Mouse (Mus musculus): ENCODE results near the gene Kat2a. TPM values are rescaled to one million over a fixed set of nuclear protein-coding genes. Genes with fewer than 3 reads are reported as not detected.

Kat2a gene
- polyA plus RNA-seq, 1 experiment from 2014 or later = 32.6 TPM

- Histone ChIP-seq H3K27me3 (replicated peaks; ENCODE audit: control insufficient read depth, insufficient read depth, low read length) (no peaks in the 10 kb centered on the region), H3K9ac (ENCODE audit: low read length) (no peak overlapping the region), H3K4me1 (ENCODE audit: control insufficient read depth, insufficient read depth, low read length) (no peaks in the 10 kb centered on the region), H3K9me3 (replicated peaks; ENCODE audit: control insufficient read depth, low read length) (no peaks in the 10 kb centered on the region), H3K36me3 (ENCODE audit: control insufficient read depth, insufficient read depth, low read length) (peaks cover 15% of the 10 kb centered on the region; the same call in 1 of the 2 replicates), H3K27ac (ENCODE audit: low read depth, low read length) (no peak overlapping the region), H3K4me2 (ENCODE audit: low read length) (no peak overlapping the region), H3K4me3 (ENCODE audit: low read depth, low read length) (no peak overlapping the region)
- ATAC-seq = no peak
- WGBS = 92% methylated on average over 6 of the region's 6 CpGs
- DNase-seq (ENCODE audit: low spot score) = no peak
Observed at GRCm38 (mm10) chr11:100728601-100729000, 16.3 kb upstream of the Kat2a start.

GRCm38 (mm10) chr11:100727201-100727600 lies 14.9 kb upstream of the Kat2a start:
- no peak for DNase-seq (ENCODE audit: low spot score)
- Histone ChIP-seq H3K4me3 (ENCODE audit: low read depth, low read length) (no peak overlapping the region), H3K4me2 (ENCODE audit: low read length) (no peak overlapping the region), H3K9ac (ENCODE audit: low read length) (no peak overlapping the region), H3K4me1 (ENCODE audit: control insufficient read depth, insufficient read depth, low read length) (no peaks in the 10 kb centered on the region), H3K36me3 (ENCODE audit: control insufficient read depth, insufficient read depth, low read length) (0 out of 2 replicates have a peak, but pooled peaks cover 13% of the 10 kb centered on the region), H3K9me3 (replicated peaks; ENCODE audit: control insufficient read depth, low read length) (no peaks in the 10 kb centered on the region), H3K27me3 (replicated peaks; ENCODE audit: control insufficient read depth, insufficient read depth, low read length) (no peaks in the 10 kb centered on the region), H3K27ac (ENCODE audit: low read depth, low read length) (no peak overlapping the region)
- over 99% methylated on average over 3 of the region's 3 CpGs for WGBS
- no peak for ATAC-seq

- no peak overlapping the region for H3K4me3 ChIP-seq (ENCODE audit: low read depth, low read length)
- H3K27me3 ChIP-seq (replicated peaks; ENCODE audit: control insufficient read depth, insufficient read depth, low read length) = no peaks in the 10 kb centered on the region
- H3K4me2 ChIP-seq (ENCODE audit: low read length) = no peak overlapping the region
- H3K9me3 ChIP-seq (replicated peaks; ENCODE audit: control insufficient read depth, low read length) = no peaks in the 10 kb centered on the region
- no peak for DNase-seq (ENCODE audit: low spot score)
- WGBS = 66% methylated on average over 5 of the region's 5 CpGs
- no peak overlapping the region for H3K27ac ChIP-seq (ENCODE audit: low read depth, low read length)
- H3K9ac ChIP-seq (ENCODE audit: low read length) = no peak overlapping the region
- H3K36me3 ChIP-seq (ENCODE audit: control insufficient read depth, insufficient read depth, low read length) = 0 out of 2 replicates have a peak, but pooled peaks cover 15% of the 10 kb centered on the region
- no peak for ATAC-seq
- no peaks in the 10 kb centered on the region for H3K4me1 ChIP-seq (ENCODE audit: control insufficient read depth, insufficient read depth, low read length)
Observed at GRCm38 (mm10) chr11:100724919-100725512, 12.8 kb upstream of the Kat2a start.

- Histone ChIP-seq H3K9ac (ENCODE audit: low read length) (no peak overlapping the region), H3K27me3 (replicated peaks; ENCODE audit: control insufficient read depth, insufficient read depth, low read length) (no peaks in the 10 kb centered on the region), H3K4me1 (ENCODE audit: control insufficient read depth, insufficient read depth, low read length) (no peaks in the 10 kb centered on the region), H3K4me3 (ENCODE audit: low read depth, low read length) (no peak overlapping the region), H3K4me2 (ENCODE audit: low read length) (no peak overlapping the region), H3K36me3 (ENCODE audit: control insufficient read depth, insufficient read depth, low read length) (peaks cover 24% of the 10 kb centered on the region), H3K9me3 (replicated peaks; ENCODE audit: control insufficient read depth, low read length) (no peaks in the 10 kb centered on the region), H3K27ac (ENCODE audit: low read depth, low read length) (no peak overlapping the region)
- 73% methylated on average over 2 of the region's 2 CpGs for WGBS
- no peak for ATAC-seq
- no peak for DNase-seq (ENCODE audit: low spot score)
Observed at GRCm38 (mm10) chr11:100722493-100723028, 10.3 kb upstream of the Kat2a start.

GRCm38 (mm10) chr11:100721776-100722492 lies 9.7 kb upstream of the Kat2a start:
- H3K36me3 ChIP-seq (ENCODE audit: control insufficient read depth, insufficient read depth, low read length) = peaks cover 30% of the 10 kb centered on the region
- DNase-seq (ENCODE audit: low spot score) (no peak), ATAC-seq (no peak)
- no peaks in the 10 kb centered on the region for H3K9me3 ChIP-seq (replicated peaks; ENCODE audit: control insufficient read depth, low read length)
- H3K9ac ChIP-seq (ENCODE audit: low read length) = no peak overlapping the region; the same call in 1 of the 2 replicates
- no peaks in the 10 kb centered on the region for H3K4me1 ChIP-seq (ENCODE audit: control insufficient read depth, insufficient read depth, low read length)
- H3K4me3 ChIP-seq (ENCODE audit: low read depth, low read length) = no peak overlapping the region
- H3K27me3 ChIP-seq (replicated peaks; ENCODE audit: control insufficient read depth, insufficient read depth, low read length) = no peaks in the 10 kb centered on the region
- no peak overlapping the region for H3K4me2 ChIP-seq (ENCODE audit: low read length)
- 62% methylated on average over 8 of the region's 8 CpGs for WGBS
- H3K27ac ChIP-seq (ENCODE audit: low read depth, low read length) = no peak overlapping the region

- DNase-seq (ENCODE audit: low spot score) = no peak
- Histone ChIP-seq H3K4me3 (ENCODE audit: low read depth, low read length) (no peak overlapping the region), H3K9ac (ENCODE audit: low read length) (no peak overlapping the region; the same call in 1 of the 2 replicates), H3K4me2 (ENCODE audit: low read length) (no peak overlapping the region), H3K9me3 (replicated peaks; ENCODE audit: control insufficient read depth, low read length) (no peaks in the 10 kb centered on the region), H3K4me1 (ENCODE audit: control insufficient read depth, insufficient read depth, low read length) (no peaks in the 10 kb centered on the region), H3K27ac (ENCODE audit: low read depth, low read length) (no peak overlapping the region), H3K36me3 (ENCODE audit: control insufficient read depth, insufficient read depth, low read length) (peaks cover 37% of the 10 kb centered on the region), H3K27me3 (replicated peaks; ENCODE audit: control insufficient read depth, insufficient read depth, low read length) (no peaks in the 10 kb centered on the region)
- no peak for ATAC-seq
- 53% methylated on average over 4 of the region's 4 CpGs for WGBS
Observed at GRCm38 (mm10) chr11:100721254-100721653, 9.0 kb upstream of the Kat2a start.

GRCm38 (mm10) chr11:100720345-100720744 lies 8.1 kb upstream of the Kat2a start:
- no peak overlapping the region for H3K4me3 ChIP-seq (ENCODE audit: low read depth, low read length)
- ATAC-seq (no peak), DNase-seq (ENCODE audit: low spot score) (no peak)
- H3K27me3 ChIP-seq (replicated peaks; ENCODE audit: control insufficient read depth, insufficient read depth, low read length) = no peaks in the 10 kb centered on the region
- no peak overlapping the region for H3K9ac ChIP-seq (ENCODE audit: low read length)
- H3K4me2 ChIP-seq (ENCODE audit: low read length) = no peak overlapping the region
- peaks cover 46% of the 10 kb centered on the region for H3K36me3 ChIP-seq (ENCODE audit: control insufficient read depth, insufficient read depth, low read length)
- WGBS = 80% methylated on average over 5 of the region's 5 CpGs
- H3K4me1 ChIP-seq (ENCODE audit: control insufficient read depth, insufficient read depth, low read length) = no peaks in the 10 kb centered on the region
- no peaks in the 10 kb centered on the region for H3K9me3 ChIP-seq (replicated peaks; ENCODE audit: control insufficient read depth, low read length)
- no peak overlapping the region for H3K27ac ChIP-seq (ENCODE audit: low read depth, low read length)

- no peaks in the 10 kb centered on the region for H3K27me3 ChIP-seq (replicated peaks; ENCODE audit: control insufficient read depth, insufficient read depth, low read length)
- no peaks in the 10 kb centered on the region for H3K4me1 ChIP-seq (ENCODE audit: control insufficient read depth, insufficient read depth, low read length)
- H3K9ac ChIP-seq (ENCODE audit: low read length) = no peak overlapping the region
- peaks cover 50% of the 10 kb centered on the region for H3K36me3 ChIP-seq (ENCODE audit: control insufficient read depth, insufficient read depth, low read length)
- no peak overlapping the region for H3K4me2 ChIP-seq (ENCODE audit: low read length)
- ATAC-seq (no peak), DNase-seq (ENCODE audit: low spot score) (no peak)
- no peak overlapping the region for H3K27ac ChIP-seq (ENCODE audit: low read depth, low read length)
- H3K4me3 ChIP-seq (ENCODE audit: low read depth, low read length) = no peak overlapping the region
- no peaks in the 10 kb centered on the region for H3K9me3 ChIP-seq (replicated peaks; ENCODE audit: control insufficient read depth, low read length)
- 93% methylated on average over 11 of the region's 11 CpGs for WGBS
Observed at GRCm38 (mm10) chr11:100719893-100720292, 7.6 kb upstream of the Kat2a start.

- no peak for ATAC-seq
- Histone ChIP-seq H3K36me3 (ENCODE audit: control insufficient read depth, insufficient read depth, low read length) (peaks cover 53% of the 10 kb centered on the region), H3K9ac (ENCODE audit: low read length) (no peak overlapping the region), H3K27ac (ENCODE audit: low read depth, low read length) (no peak overlapping the region), H3K4me2 (ENCODE audit: low read length) (no peak overlapping the region), H3K9me3 (replicated peaks; ENCODE audit: control insufficient read depth, low read length) (no peaks in the 10 kb centered on the region), H3K4me1 (ENCODE audit: control insufficient read depth, insufficient read depth, low read length) (no peaks in the 10 kb centered on the region), H3K27me3 (replicated peaks; ENCODE audit: control insufficient read depth, insufficient read depth, low read length) (no peaks in the 10 kb centered on the region), H3K4me3 (ENCODE audit: low read depth, low read length) (no peak overlapping the region)
- 97% methylated on average over 3 of the region's 3 CpGs for WGBS
- DNase-seq (ENCODE audit: low spot score) = no peak
Observed at GRCm38 (mm10) chr11:100719312-100719711, 7.0 kb upstream of the Kat2a start.

Data from forebrain, embryonic 14.5 days (tissue).